Mouse (Mus musculus): ENCODE results near the gene C5ar2. TPM values are rescaled to one million over a fixed set of nuclear protein-coding genes. Genes with fewer than 3 reads are reported as not detected.
"Not testable (repeated sequence)": the region's sequence is repeated elsewhere in the genome, so short reads cannot be mapped to it uniquely, and the experiment has no call there.

Gene C5ar2
- polyA plus RNA-seq, 1 experiment from 2014 or later, result 0.04 TPM

GRCm38 (mm10) chr7:16272681-16273080 lies 28.7 kb upstream of the C5ar2 start:
- Histone ChIP-seq H3K4me3 (peak overlapping the region; percentile 79), H3K27ac (replicated peaks) (peak overlapping the region; percentile 86), H3K4me1 (peaks cover 38% of the 10 kb centered on the region), H3K9me3 (replicated peaks) (no peaks in the 10 kb centered on the region), H3K27me3 (ENCODE audit: low read depth, poor library complexity, severe bottlenecking) (peaks cover 40% of the 10 kb centered on the region), H3K36me3 (peaks cover 29% of the 10 kb centered on the region)
- WGBS, result 0% methylated on average over 45 of the region's 46 CpGs
- DNase-seq (ENCODE audit: low spot score), result peak; percentile 72

GRCm38 (mm10) chr7:16271139-16271538 lies 27.2 kb upstream of the C5ar2 start:
- Histone ChIP-seq H3K9me3 (replicated peaks) (no peaks in the 10 kb centered on the region), H3K4me3 (no peak overlapping the region), H3K27ac (replicated peaks) (no peak overlapping the region), H3K36me3 (peaks cover 13% of the 10 kb centered on the region), H3K27me3 (ENCODE audit: low read depth, poor library complexity, severe bottlenecking) (peaks cover 40% of the 10 kb centered on the region), H3K4me1 (peaks cover 38% of the 10 kb centered on the region)
- no peak for DNase-seq (ENCODE audit: low spot score)
- WGBS, result 74% methylated on average over 1 of the region's 1 CpGs

GRCm38 (mm10) chr7:16266593-16266992 lies 22.6 kb upstream of the C5ar2 start:
- Histone ChIP-seq H3K27me3 (ENCODE audit: low read depth, poor library complexity, severe bottlenecking) (peaks cover 18% of the 10 kb centered on the region), H3K9me3 (replicated peaks) (peaks cover 15% of the 10 kb centered on the region)
- not testable (repeated sequence) for H3K4me3 ChIP-seq; H3K36me3 ChIP-seq; H3K27ac ChIP-seq (replicated peaks); H3K4me1 ChIP-seq; DNase-seq (ENCODE audit: low spot score)
- WGBS, result 92% methylated on average over 7 of the region's 7 CpGs

- 88% methylated on average over 11 of the region's 11 CpGs for WGBS
- H3K4me3 ChIP-seq, result no peak overlapping the region
- no peaks in the 10 kb centered on the region for H3K36me3 ChIP-seq
- H3K27me3 ChIP-seq (ENCODE audit: low read depth, poor library complexity, severe bottlenecking), result peaks cover 11% of the 10 kb centered on the region
- no peak overlapping the region for H3K27ac ChIP-seq (replicated peaks)
- no peaks in the 10 kb centered on the region for H3K4me1 ChIP-seq
- H3K9me3 ChIP-seq (replicated peaks), result peaks cover 15% of the 10 kb centered on the region
- no peak for DNase-seq (ENCODE audit: low spot score)
Measured at GRCm38 (mm10) chr7:16265856-16266255, 21.9 kb upstream of the C5ar2 start.

GRCm38 (mm10) chr7:16263843-16264242 lies 19.9 kb upstream of the C5ar2 start:
- H3K27ac ChIP-seq (replicated peaks), result no peak overlapping the region
- no peaks in the 10 kb centered on the region for H3K36me3 ChIP-seq
- peaks cover 15% of the 10 kb centered on the region for H3K9me3 ChIP-seq (replicated peaks)
- H3K4me1 ChIP-seq, result no peaks in the 10 kb centered on the region
- H3K4me3 ChIP-seq, result no peak overlapping the region
- no peaks in the 10 kb centered on the region for H3K27me3 ChIP-seq (ENCODE audit: low read depth, poor library complexity, severe bottlenecking)
- DNase-seq (ENCODE audit: low spot score), result no peak
- 84% methylated on average over 5 of the region's 5 CpGs for WGBS

GRCm38 (mm10) chr7:16263015-16263787 lies 19.2 kb upstream of the C5ar2 start:
- peak; percentile 68 for DNase-seq (ENCODE audit: low spot score)
- H3K27me3 ChIP-seq (ENCODE audit: low read depth, poor library complexity, severe bottlenecking), result no peaks in the 10 kb centered on the region
- 34% methylated on average over 8 of the region's 8 CpGs for WGBS

GRCm38 (mm10) chr7:16261097-16261496 lies 17.1 kb upstream of the C5ar2 start:
- no peaks in the 10 kb centered on the region for H3K27me3 ChIP-seq (ENCODE audit: low read depth, poor library complexity, severe bottlenecking)
- no peak for DNase-seq (ENCODE audit: low spot score)
- H3K36me3 ChIP-seq, result no peaks in the 10 kb centered on the region
- WGBS, result 83% methylated on average over 1 of the region's 1 CpGs
- no peak overlapping the region for H3K27ac ChIP-seq (replicated peaks)
- no peak overlapping the region for H3K4me3 ChIP-seq
- peaks cover 15% of the 10 kb centered on the region for H3K9me3 ChIP-seq (replicated peaks)
- H3K4me1 ChIP-seq, result no peaks in the 10 kb centered on the region

More at GRCm38 (mm10) chr7:16263015-16263787, 19.2 kb upstream of the C5ar2 start:
- Histone ChIP-seq H3K36me3 (no peaks in the 10 kb centered on the region), H3K27ac (replicated peaks) (no peak overlapping the region), H3K9me3 (replicated peaks) (peaks cover 15% of the 10 kb centered on the region), H3K4me3 (no peak overlapping the region), H3K4me1 (no peaks in the 10 kb centered on the region)

- Histone ChIP-seq H3K4me3 (no peak within 1 kb of the TSS), H3K27ac (replicated peaks) (no peak within 1 kb of the TSS)
- 86% methylated on average over 5 of the region's 5 CpGs for WGBS
Measured at GRCm38 (mm10) chr7:16259110-16259590, 15.2 kb upstream of the C5ar2 start, which contains the start of gene C5ar1. TSS of gene C5ar1 (minus strand) at chr7:16259540.

GRCm38 (mm10) chr7:16257830-16258229 lies 13.9 kb upstream of the C5ar2 start:
- Histone ChIP-seq H3K9me3 (replicated peaks) (no peaks in the 10 kb centered on the region), H3K27ac (replicated peaks) (no peak overlapping the region), H3K4me1 (no peaks in the 10 kb centered on the region), H3K4me3 (no peak overlapping the region), H3K27me3 (ENCODE audit: low read depth, poor library complexity, severe bottlenecking) (no peaks in the 10 kb centered on the region), H3K36me3 (no peaks in the 10 kb centered on the region)
- WGBS, result 92% methylated on average over 11 of the region's 11 CpGs
- DNase-seq (ENCODE audit: low spot score), result no peak

More at GRCm38 (mm10) chr7:16259110-16259590, 15.2 kb upstream of the C5ar2 start, which contains the start of gene C5ar1:
- Histone ChIP-seq H3K9me3 (replicated peaks) (peaks cover 5% of the 10 kb centered on the region; the same call in 1 of the 2 replicates), H3K36me3 (no peaks in the 10 kb centered on the region), H3K27me3 (ENCODE audit: low read depth, poor library complexity, severe bottlenecking) (no peaks in the 10 kb centered on the region), H3K4me1 (no peaks in the 10 kb centered on the region)
- DNase-seq (ENCODE audit: low spot score), result no peak

- not testable (repeated sequence) for H3K9me3 ChIP-seq (replicated peaks)
- 75% methylated on average over 4 of the region's 4 CpGs for WGBS
Measured at GRCm38 (mm10) chr7:16255963-16256362, 12.0 kb upstream of the C5ar2 start.

GRCm38 (mm10) chr7:16254195-16254594 lies 10.2 kb upstream of the C5ar2 start:
- H3K36me3 ChIP-seq, result no peaks in the 10 kb centered on the region
- H3K4me1 ChIP-seq, result no peaks in the 10 kb centered on the region
- WGBS, result 68% methylated on average over 4 of the region's 4 CpGs
- no peaks in the 10 kb centered on the region for H3K9me3 ChIP-seq (replicated peaks)
- H3K27ac ChIP-seq (replicated peaks), result no peak overlapping the region
- no peaks in the 10 kb centered on the region for H3K27me3 ChIP-seq (ENCODE audit: low read depth, poor library complexity, severe bottlenecking)
- no peak for DNase-seq (ENCODE audit: low spot score)
- H3K4me3 ChIP-seq, result no peak overlapping the region

More at GRCm38 (mm10) chr7:16255963-16256362, 12.0 kb upstream of the C5ar2 start:
- not testable (repeated sequence) for DNase-seq (ENCODE audit: low spot score); H3K36me3 ChIP-seq; H3K27me3 ChIP-seq (ENCODE audit: low read depth, poor library complexity, severe bottlenecking); H3K4me1 ChIP-seq; H3K4me3 ChIP-seq; H3K27ac ChIP-seq (replicated peaks)

- Histone ChIP-seq H3K27me3 (ENCODE audit: low read depth, poor library complexity, severe bottlenecking) (no peaks in the 10 kb centered on the region), H3K9me3 (replicated peaks) (no peaks in the 10 kb centered on the region), H3K4me3 (no peak overlapping the region), H3K4me1 (no peaks in the 10 kb centered on the region), H3K27ac (replicated peaks) (no peak overlapping the region), H3K36me3 (no peaks in the 10 kb centered on the region)
- WGBS, result 88% methylated on average over 5 of the region's 5 CpGs
- no peak for DNase-seq (ENCODE audit: low spot score)
Measured at GRCm38 (mm10) chr7:16250687-16251086, 6.7 kb upstream of the C5ar2 start.

GRCm38 (mm10) chr7:16245958-16246357 lies 2.0 kb upstream of the C5ar2 start:
- 65% methylated on average over 2 of the region's 4 CpGs for whole genome bisulfite sequencing
- H3K9me3 ChIP-seq (replicated peaks), result no peaks in the 10 kb centered on the region
- H3K27ac ChIP-seq (replicated peaks), result no peak overlapping the region
- H3K36me3 ChIP-seq, result no peaks in the 10 kb centered on the region
- DNase-seq (ENCODE audit: low spot score), result no peak
- H3K4me3 ChIP-seq, result no peak overlapping the region
- H3K27me3 ChIP-seq (ENCODE audit: low read depth, poor library complexity, severe bottlenecking), result no peaks in the 10 kb centered on the region
- no peaks in the 10 kb centered on the region for H3K4me1 ChIP-seq

All from midbrain, embryonic 10.5 days (tissue).